Mouse (Mus musculus) megakaryocyte, embryonic 14.5 days (primary cell): ENCODE measurements around the gene BC051142. TPM values are rescaled to one million over a fixed set of nuclear protein-coding genes. Genes with fewer than 3 reads are reported as not detected.

Source experiments
- H3K27me3 ChIP-seq: replicated peaks from 2 replicates; pipeline ENCODE3; 2012; ENCODE audit warnings: inconsistent platforms
- H3K36me3 ChIP-seq: replicated peaks from 2 replicates; pipeline ENCODE3; 2012; ENCODE audit warnings: low read length, inconsistent platforms, mixed read lengths
- H3K4me1 ChIP-seq: 2 replicates; pipeline ENCODE4 v1.6.1; 2012; ENCODE audit warnings: inconsistent platforms
- H3K4me3 ChIP-seq: replicated peaks from 2 replicates; pipeline ENCODE3; 2012; ENCODE audit warnings: moderate library complexity, mild to moderate bottlenecking, inconsistent platforms
- H3K9me3 ChIP-seq: 2 replicates; pipeline ENCODE4 v1.6.1; 2012; ENCODE audit warnings: inconsistent platforms
- FLI1 ChIP-seq: IDR thresholded peaks from 2 replicates; pipeline ENCODE4 v1.6.1; 2012; ENCODE audit warnings: low read length, inconsistent platforms, mixed read lengths
- GATA1 ChIP-seq: IDR thresholded peaks from 3 replicates; pipeline ENCODE4 v1.6.1; 2012; ENCODE audit warnings: mixed read lengths, low read length, inconsistent platforms, borderline replicate concordance
- polyA plus RNA-seq: library from polyadenylated mRNA; stranded (reverse); fragments of >175 nt; gene quantifications from 2 replicates; pipeline ENCODE4 v1.2.3, GENCODE M21; 2012; ENCODE audit warnings: low replicate concordance; ENCODE audit not compliant: insufficient read depth

BC051142 gene
- polyA plus RNA-seq, 1 experiment, result not detected

DNA sequence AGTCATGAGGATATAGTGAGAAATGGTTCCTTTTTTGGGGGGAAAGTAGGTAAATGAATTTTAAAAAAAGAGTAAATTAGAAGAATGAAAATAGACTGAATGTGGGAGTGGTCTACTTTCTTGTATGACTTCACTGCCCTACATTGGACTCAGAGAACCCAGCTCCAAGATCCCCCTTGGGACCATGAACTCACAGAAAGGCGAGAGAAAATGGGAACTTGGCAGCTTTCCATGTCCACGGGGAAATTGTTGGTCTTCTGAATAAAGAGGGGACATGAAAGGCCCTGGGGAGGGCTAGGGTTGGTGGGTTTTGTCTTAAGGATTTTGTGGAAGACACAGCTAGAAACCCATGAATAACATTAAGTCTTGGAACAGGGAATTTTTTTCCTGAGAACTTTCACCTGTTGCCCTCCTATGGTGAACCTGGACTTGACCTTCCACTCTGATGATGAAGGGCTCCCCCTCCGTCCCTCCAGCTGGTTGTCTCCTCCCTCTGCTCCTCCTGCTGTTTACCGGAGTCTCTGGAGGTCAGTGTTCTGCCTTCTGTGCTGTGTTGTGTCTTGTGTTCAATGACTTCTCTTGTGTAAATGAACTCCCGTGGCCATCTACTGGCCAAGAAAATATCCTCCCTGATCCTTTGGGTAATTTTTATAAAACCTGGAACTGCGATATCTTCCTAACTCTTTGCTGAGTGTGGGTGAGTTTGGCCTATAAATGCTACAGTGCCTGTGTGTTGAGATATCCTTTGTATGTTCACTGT, 21.0 kb upstream of the BC051142 start:
- Histone ChIP-seq H3K36me3 (no peaks in the 10 kb centered on the region), H3K4me3 (no peak overlapping the region), H3K27me3 (peaks cover 39% of the 10 kb centered on the region), H3K9me3 (0 out of 2 replicates have a peak, but pooled peaks cover 3% of the 10 kb centered on the region), H3K4me1 (peaks cover 3% of the 10 kb centered on the region; the same call in 1 of the 2 replicates)
- TF ChIP-seq GATA1, result no peak
- TF ChIP-seq FLI1, result no peak

DNA sequence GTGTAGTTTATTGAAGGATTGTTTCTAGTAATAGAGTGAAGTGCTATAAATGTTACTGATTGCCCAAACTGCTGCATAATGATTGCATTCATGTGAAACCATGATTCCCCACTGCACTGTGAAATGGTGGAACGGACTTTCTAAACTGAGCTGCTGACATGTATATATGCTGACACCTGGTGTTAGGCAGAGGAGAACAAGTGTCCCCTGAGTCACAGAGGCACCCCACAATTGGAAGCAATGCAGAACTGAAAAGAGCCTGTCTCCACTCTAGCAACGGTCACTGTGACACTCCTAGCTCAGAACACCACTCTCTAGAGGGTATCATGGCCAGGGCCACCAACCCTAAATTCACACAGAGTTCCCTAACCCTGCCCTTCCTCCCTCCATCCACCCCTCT, 19.9 kb upstream of the BC051142 start:
- Histone ChIP-seq H3K4me1 (peaks cover 3% of the 10 kb centered on the region; the same call in 1 of the 2 replicates), H3K36me3 (no peaks in the 10 kb centered on the region), H3K4me3 (no peak overlapping the region), H3K9me3 (peaks cover 3% of the 10 kb centered on the region; the same call in 1 of the 2 replicates), H3K27me3 (peaks cover 30% of the 10 kb centered on the region)
- TF ChIP-seq FLI1 (no peak), GATA1 (no peak)

GRCm38 (mm10) chr17:34379451-34379850, 19.2 kb upstream of the BC051142 start:
- Histone ChIP-seq H3K27me3 (peaks cover 32% of the 10 kb centered on the region), H3K36me3 (no peaks in the 10 kb centered on the region), H3K9me3 (peaks cover 3% of the 10 kb centered on the region; the same call in 1 of the 2 replicates), H3K4me3 (peak overlapping the region; percentile 53), H3K4me1 (peaks cover 3% of the 10 kb centered on the region; the same call in 1 of the 2 replicates)
- no peak for TF ChIP-seq GATA1
- TF ChIP-seq FLI1, result no peak

GRCm38 (mm10) chr17:34381876-34382275, 16.7 kb upstream of the BC051142 start:
- Histone ChIP-seq H3K4me3 (no peak overlapping the region), H3K9me3 (no peaks in the 10 kb centered on the region; the same call in 1 of the 2 replicates), H3K27me3 (peaks cover 36% of the 10 kb centered on the region), H3K4me1 (peaks cover 9% of the 10 kb centered on the region), H3K36me3 (no peaks in the 10 kb centered on the region)
- TF ChIP-seq GATA1 (no peak), FLI1 (no peak)

- H3K9me3 ChIP-seq, result no peaks in the 10 kb centered on the region; the same call in 1 of the 2 replicates
- H3K27me3 ChIP-seq, result peaks cover 33% of the 10 kb centered on the region
- H3K4me1 ChIP-seq, result peaks cover 9% of the 10 kb centered on the region
- H3K36me3 ChIP-seq, result no peaks in the 10 kb centered on the region
- no peak overlapping the region for H3K4me3 ChIP-seq
- no peak for TF ChIP-seq GATA1
- no peak for TF ChIP-seq FLI1
Observed at GRCm38 (mm10) chr17:34383212-34383611, 15.4 kb upstream of the BC051142 start.

DNA sequence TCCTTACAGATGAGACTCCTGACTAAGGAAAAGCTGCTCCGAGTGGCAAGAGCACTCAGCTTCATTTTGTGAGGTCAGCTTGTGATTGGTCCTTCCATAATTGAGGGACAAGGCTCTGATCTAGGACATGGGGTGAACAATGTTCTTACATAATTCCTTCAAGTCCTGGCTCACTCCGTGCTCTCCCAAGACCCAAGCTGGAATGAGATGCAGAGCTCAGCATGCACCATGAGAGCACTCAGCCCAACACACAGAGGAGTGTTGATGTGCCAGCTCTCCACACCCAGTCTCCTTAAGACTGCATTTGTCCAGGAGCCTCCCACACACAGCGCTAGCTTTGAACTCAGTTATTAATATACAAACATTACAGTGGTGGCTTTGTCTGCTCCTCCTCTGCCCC, 13.9 kb upstream of the BC051142 start:
- TF ChIP-seq FLI1 (no peak), GATA1 (no peak)
- Histone ChIP-seq H3K4me3 (no peak overlapping the region), H3K36me3 (no peaks in the 10 kb centered on the region), H3K4me1 (peaks cover 5% of the 10 kb centered on the region), H3K27me3 (peaks cover 29% of the 10 kb centered on the region), H3K9me3 (no peaks in the 10 kb centered on the region; the same call in 1 of the 2 replicates)

DNA sequence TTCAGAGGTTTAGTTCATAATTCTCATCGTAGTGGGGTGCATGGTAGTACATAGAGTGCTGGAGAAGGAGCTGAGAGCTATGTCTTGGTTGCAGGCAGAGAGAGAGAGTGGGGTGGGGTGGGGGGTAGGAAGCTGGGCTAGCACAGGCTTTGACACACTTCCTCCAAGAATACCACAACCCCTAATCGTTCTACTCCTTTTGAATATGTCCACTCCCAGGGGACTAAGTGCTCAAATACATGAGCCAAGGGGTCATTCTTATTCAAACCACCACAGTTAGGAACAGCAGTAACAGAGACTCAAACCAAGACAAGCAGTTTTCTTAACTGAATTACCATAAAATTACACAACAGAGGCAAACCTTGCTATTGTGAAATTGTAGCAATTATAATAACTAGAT, 12.0 kb upstream of the BC051142 start:
- TF ChIP-seq GATA1, result no peak
- TF ChIP-seq FLI1, result no peak
- Histone ChIP-seq H3K4me3 (no peak overlapping the region), H3K36me3 (no peaks in the 10 kb centered on the region), H3K9me3 (no peaks in the 10 kb centered on the region; the same call in 1 of the 2 replicates), H3K4me1 (peaks cover 6% of the 10 kb centered on the region), H3K27me3 (peaks cover 29% of the 10 kb centered on the region)

- Histone ChIP-seq H3K4me3 (no peak overlapping the region), H3K4me1 (peaks cover 16% of the 10 kb centered on the region), H3K36me3 (no peaks in the 10 kb centered on the region), H3K9me3 (no peaks in the 10 kb centered on the region), H3K27me3 (peaks cover 27% of the 10 kb centered on the region)
- TF ChIP-seq FLI1, result no peak
- no peak for TF ChIP-seq GATA1
Observed at GRCm38 (mm10) chr17:34388513-34388912, 10.1 kb upstream of the BC051142 start.

DNA sequence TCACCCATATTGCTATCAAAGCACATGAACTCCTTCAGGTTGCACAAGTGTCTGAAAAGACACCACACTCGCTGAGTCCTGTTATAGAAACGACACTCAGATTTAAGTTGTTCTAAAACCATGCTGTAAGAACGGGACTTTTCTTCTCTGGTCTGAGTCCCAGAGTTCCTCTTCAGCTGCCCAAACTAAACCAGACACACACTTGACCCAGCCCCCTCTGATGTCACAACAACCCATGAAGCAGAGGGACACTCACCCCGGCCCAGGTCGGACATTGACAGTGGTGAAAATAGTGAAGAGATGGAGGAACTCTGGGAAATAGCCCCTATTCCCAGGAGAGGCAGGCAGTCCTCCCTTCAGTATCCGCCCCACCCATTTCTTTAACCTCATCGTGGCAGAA, 7.1 kb upstream of the BC051142 start:
- TF ChIP-seq GATA1 (no peak), FLI1 (no peak)
- H3K27me3 ChIP-seq, result peaks cover 17% of the 10 kb centered on the region
- peaks cover 12% of the 10 kb centered on the region for H3K4me1 ChIP-seq
- H3K4me3 ChIP-seq, result no peak overlapping the region
- H3K36me3 ChIP-seq, result no peaks in the 10 kb centered on the region
- 0 out of 2 replicates have a peak, but pooled peaks cover 5% of the 10 kb centered on the region for H3K9me3 ChIP-seq

- H3K4me1 ChIP-seq, result peaks cover 10% of the 10 kb centered on the region
- no peaks in the 10 kb centered on the region for H3K36me3 ChIP-seq
- H3K9me3 ChIP-seq, result 0 out of 2 replicates have a peak, but pooled peaks cover 5% of the 10 kb centered on the region
- H3K4me3 ChIP-seq, result peak overlapping the region; percentile 66
- H3K27me3 ChIP-seq, result peaks cover 19% of the 10 kb centered on the region
- TF ChIP-seq FLI1, result no peak
- TF ChIP-seq GATA1, result no peak
Observed at GRCm38 (mm10) chr17:34392321-34392720, 6.3 kb upstream of the BC051142 start.
